Mouse (Mus musculus): Measurements from ENCODE around the gene Ubap1. TPM values are rescaled to one million over a fixed set of nuclear protein-coding genes. Genes with fewer than 3 reads are reported as not detected.

The Ubap1 gene
- total RNA-seq, 4 experiments from 2014 or later, result 31.8 to 37.4 (median 33.7) TPM

DNA sequence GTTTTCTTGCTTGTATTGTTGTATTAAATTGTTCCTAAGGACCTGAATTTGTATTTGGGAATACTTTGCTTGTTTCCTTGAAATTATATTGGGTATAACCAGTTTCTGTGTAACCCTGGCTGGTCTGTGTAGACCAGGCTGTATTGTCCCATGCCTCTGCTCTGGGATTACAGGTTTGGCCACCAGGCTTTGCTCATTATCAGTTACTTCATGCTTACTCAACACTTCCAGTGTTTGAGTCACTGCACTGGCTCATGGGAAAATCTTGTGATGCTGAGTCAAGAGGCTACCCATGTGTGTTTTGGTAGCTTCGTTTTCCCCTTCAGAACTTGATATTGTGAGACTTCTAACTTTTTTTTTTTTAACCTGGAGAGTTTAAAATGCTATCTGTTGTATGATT, 4.5 kb downstream of the Ubap1 start:
- no peak for DNase-seq (ENCODE audit: low spot score)

DNA sequence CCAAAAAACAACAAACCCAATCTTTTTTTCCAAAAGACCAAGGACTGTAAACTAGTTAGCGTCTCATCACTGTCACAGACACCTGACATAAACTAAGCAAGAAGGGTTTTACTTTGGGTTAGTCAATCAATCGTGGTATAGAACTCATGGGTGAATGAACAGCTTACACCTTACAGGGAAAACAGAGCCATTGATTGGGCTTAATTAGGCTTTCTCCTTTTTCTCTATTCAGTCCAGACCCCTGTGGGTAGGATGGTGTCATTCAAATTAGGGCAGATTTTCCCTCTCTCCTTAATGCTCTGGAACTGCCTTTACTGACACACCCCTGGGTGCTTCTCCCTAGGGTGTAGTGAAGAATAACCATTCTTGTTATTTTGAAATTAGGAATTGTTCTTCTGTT, 8.4 kb downstream of the Ubap1 start:
- DNase-seq (ENCODE audit: low spot score), result no peak

DNA sequence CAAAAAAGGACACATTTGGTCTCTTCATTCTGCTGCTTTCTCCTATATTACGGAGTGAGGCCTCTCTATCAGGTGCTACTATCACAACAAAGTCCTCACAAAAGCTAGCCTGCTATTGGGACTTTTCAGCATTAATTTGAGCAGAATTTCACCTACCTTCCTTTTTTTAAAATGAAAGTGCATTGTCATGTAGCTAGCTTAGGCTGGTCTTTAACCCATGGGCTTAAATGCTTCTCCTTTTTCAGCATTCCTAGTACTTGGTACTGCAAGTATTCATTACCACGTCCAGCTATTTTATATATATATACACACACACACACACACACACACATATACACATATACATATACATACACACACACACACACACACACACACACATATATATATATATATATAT, 9.9 kb downstream of the Ubap1 start:
- no peak for DNase-seq (ENCODE audit: low spot score)

DNA sequence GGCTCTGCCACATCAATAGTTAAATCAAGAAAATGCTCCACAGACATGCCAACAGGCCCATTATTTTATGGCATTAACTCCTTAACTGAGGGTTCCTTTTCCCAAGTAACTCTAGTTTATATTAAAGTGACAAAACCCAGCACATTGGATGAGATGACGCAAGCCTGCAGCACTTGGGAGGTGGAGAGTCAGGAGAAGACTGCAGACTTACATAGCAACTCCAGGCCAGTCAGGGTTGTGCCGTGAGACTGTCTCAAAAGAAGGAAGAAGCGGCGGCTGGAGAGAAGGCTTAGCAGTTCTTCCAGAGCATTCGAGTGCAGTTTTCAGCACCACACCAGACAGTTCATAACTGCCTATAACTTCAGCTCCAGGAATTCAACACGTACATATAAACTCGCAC, 10.6 kb downstream of the Ubap1 start:
- DNase-seq (ENCODE audit: low spot score), result no peak

DNA sequence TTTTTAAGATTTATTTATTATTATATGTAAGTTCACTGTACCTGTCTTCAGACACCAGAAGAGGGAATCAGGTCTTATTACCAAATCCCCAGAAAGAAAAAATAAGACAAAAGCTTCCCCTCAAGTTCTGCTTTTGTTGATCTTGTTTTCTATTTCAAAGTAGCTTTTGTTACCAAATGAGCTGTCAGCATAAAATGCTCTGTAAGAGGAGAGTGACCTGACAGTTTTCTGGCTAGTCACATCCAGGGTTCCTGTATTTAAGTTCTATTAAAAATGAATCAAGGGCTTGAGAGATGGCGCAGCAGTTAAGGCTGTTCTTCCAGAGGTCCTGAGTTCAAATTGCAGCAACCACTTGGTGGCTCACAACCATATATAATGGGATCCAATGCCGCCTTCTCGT, 12.3 kb downstream of the Ubap1 start:
- no peak for DNase-seq (ENCODE audit: low spot score)

DNA sequence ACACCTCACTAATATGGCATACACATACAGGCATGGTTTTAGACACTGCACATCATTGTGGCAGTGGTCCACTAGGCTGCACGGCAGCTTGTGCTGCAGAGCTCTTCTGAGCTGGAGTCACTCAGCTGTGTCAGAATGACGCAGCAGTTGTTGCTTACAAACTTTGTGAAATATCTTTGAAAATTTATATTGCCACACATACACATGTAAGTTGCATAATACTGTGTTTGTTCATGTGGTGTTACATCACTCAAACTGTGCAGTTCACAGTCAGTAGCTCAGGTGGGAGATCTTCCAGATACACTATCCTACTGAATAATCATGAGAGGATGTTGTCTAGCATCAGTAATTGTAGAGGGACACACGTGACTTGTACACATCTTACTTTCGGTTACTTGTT, 19.4 kb downstream of the Ubap1 start:
- no peak for DNase-seq (ENCODE audit: low spot score)

DNA sequence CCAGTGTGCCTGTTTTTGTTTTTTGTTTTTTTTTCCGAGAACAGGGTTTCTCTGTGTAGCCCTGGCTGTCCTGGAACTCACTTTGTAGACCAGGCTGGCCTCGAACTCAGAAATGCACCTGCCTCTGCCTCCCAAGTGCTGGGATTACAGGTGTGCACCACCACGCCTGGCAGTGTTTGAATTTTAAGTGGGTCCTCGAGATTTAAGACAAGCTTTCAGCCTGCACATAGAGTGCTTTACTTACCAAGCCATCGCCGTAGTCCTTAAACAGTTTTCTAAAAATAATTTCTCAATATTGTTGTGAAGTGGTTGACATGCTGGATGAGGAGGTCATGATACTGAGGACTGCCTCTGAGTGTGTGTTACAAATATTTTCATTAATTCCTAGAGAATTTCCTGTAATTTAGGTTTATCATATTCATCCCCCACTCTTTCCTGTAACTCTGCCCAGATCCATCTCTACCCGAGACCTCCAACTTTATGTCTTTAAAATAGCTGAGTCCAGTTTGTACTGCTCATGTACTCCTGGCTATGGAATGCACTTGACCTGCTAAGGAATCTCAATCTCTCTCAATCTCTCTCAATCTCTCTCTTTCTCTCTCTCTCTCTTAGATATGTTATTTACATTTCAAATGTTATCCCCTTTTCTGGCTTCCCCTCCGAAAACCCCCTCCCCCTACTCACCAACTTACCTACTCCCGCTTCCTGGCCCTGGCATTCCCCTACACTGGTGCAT, 21.1 kb downstream of the Ubap1 start:
- no peak for DNase-seq (ENCODE audit: low spot score)

DNA sequence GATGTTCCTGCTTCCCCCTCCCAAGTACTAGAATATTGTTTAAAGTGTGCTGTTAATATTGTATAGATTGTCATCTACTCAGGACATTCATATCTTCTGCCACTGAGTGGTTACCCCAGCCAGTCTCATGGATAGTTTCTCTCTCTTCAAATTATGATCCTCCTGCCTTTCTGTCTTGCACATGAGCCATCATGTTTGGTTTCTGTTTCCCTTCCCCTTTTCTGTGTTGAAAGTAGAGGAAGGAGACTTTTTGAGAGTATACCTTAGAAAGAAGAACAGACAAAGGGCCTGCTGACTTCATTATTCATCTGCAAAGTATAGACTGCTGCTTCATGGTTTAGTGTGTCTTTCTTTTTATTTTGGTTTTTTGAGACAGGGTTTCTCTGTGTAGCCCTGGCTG, 28.8 kb downstream of the Ubap1 start:
- peak; percentile 20 for DNase-seq (ENCODE audit: low spot score)

DNA sequence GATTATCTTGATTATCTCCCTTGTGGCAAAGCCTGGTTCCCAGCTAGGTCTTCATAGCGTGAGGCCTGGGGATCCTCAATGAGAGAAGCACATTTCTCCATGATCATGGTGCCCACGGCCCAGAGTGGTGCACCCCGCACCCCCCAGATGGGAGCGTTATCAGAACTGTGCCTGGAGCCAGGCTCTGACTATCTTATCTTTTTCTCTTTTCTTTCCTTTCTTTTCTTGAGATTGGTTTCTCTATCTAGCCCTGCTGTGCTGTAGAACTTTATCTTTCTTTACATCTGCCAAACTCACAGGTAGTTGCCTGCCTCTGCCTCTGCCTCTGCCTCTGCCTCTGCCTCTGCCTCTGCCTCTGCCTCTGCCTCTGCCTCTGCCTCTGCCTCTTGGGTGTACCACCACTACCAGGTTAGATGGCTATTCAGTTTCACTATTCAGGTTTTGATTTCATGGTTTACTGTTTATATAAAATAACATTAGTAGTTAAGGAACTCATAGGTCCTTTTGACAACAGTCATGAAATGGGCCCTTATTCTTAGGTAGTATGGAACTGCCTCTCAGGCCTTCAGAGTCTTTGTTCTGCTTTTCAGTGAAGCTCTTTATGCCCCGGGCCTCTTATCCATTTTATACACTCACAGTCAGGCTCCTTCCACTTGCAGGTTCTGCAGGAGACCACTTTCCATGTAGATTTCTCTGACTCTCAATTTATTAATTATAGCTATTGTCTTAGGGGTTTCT, 32.6 kb downstream of the Ubap1 start:
- no peak for DNase-seq (ENCODE audit: low spot score)

DNA sequence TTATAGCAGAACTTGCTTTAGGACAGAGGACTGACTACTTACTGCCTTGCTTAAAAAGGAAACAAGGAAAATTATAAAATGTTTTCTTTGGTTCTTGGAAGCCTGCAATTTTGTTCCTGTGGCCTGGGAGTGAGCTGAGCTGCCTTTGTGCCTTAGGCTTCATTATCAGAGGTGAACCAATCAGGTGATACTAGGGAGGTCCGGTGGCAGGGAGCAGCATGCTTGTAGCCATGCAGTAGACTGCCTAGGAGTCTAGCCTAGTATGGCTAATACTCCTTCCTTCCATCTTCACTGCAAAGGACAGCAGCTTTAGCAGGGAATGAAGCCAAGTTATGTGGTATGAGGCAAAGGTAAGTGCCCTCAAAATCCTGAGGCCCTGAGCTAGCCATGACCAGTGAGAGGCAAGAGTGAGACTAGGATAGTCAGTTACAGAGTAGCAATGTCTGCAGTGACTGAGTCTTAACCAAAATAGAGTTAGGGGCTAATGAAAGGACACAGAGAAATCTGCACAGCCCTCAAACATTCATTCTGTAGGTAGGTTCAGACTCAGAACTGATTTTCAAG, 37.7 kb downstream of the Ubap1 start:
- no peak for DNase-seq (ENCODE audit: low spot score)

DNA sequence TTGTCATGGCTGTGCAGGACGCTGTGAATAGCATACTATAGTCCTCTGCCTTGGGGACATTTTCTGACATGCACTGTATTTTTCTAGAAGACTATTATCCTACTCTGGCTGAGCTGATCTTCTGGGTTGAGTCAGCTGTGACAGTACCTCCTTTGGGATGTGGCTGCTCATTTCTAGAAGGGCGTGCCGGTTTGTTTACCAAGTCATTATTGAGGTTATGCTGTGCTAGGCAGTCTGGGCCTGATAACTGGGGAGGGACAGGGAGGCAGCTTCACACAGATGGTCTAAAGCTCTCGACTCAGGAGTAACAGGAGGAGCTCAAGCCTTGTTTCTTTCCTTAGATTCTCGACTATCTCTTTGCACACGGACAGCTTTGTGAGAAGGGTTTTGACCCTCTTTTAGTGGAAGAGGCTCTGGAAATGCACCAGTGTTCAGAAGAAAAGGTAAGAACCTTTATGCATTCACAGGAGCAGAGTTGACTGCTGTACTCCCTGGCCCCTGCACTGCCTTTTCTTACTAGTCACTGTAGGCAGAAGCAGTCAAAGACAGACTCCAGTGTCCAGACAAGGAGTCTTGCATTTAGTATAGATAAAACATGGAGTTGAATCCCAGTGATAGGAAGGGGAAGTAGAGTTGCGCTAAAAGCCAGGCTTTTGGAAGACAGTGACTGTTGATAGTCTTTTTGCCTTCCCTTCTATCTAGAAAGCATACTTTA, 39.1 kb downstream of the Ubap1 start:
- peak; percentile 24 for DNase-seq (ENCODE audit: low spot score)

DNA sequence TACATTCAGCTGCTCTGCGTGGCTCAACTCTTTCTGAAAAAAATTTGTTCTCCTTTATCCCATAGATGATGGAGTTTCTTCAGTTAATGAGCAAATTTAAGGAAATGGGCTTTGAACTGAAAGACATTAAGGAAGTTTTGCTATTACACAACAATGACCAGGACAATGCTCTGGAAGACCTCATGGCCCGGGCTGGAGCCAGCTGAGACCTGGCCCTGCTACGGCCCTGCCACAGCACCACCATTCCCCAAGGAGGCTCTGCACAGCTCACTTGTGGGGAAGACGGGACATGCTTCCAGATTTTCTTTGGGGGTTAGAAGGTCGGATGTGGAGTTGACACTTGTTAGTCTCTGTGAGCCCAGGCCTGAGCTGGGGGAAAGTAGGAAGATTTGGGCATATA, 39.8 kb downstream of the Ubap1 start:
- no peak for DNase-seq (ENCODE audit: low spot score)

DNA sequence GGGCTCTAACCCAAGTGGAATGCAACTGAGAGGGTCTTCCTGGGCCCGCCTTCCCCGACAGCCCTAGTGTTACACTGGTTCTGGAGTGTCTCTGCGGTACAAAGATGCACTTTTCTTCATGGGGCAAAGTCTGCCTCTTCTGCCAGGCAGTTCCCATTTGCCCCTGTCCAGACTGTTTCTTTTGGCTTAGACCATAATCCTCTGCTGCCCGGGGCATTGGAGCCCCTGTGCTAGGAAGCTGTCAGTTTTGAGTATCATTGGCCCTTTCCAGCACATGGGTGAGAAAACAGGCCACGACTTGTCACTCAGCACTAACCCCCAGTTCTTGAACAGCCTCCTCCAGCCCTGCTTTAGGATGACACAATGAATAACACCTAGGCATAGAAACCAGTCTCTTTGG, 40.4 kb downstream of the Ubap1 start:
- no peak for DNase-seq (ENCODE audit: low spot score)

DNA sequence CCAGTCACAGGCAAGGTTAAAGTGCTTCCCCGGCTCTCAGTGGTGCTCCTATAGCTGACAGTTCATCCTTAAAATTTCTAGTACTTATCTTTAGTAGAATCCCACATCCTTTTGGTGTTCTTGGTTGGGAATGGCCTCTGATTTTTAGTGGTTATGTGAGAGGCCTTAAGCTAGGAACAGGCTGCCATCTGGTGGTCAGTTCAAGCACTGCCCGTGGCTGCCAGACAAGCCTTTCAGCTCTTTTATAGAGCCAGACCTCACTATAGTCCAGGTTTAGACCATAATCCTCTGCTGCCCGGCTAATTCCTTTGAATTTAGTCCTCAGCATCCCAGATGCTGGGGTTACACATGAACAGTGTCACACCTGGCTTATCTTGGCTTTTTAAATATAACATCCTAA, 41.3 kb downstream of the Ubap1 start:
- peak; percentile 77 for DNase-seq (ENCODE audit: low spot score)

DNA sequence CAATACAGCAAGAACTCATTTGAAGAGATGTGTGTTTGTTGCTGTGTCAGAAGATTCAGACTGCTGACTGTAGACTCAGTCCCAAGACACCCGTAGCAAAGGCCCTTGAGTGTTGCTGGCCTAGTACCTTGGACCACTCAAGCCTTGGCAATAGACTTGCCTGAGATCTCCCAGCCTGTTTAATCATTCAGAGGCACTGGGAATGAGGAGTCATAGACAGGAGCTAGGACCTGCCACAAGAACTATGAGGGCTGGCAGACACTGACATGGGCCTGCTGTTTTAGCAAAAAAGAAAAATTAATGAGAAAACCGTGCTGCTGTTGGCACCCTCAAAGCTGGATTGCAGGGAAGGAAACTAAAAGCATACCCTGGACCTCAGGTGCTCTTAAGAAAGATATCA, 42.2 kb downstream of the Ubap1 start:
- DNase-seq (ENCODE audit: low spot score), result no peak

DNA sequence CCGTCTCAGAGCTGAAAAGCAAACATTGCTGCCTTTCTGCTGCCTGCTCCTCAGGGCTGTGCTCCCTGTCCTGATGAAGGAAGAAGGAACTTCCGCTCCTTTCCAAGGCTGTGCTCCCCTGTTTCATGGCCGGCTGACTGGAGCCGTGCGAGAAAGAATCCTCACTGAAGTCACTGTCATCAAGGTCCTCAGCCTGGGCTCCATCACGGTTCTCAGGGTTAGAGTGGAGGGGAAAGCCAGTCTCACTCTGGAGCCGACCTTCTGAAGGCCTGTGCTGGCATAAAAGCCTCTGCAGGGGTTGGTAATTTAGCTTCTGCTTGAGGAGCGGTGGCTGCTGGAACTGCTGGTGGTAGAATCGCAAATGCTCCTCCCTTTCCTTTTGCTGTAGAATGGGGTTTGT, 45.9 kb downstream of the Ubap1 start:
- no peak for DNase-seq (ENCODE audit: low spot score)

DNA sequence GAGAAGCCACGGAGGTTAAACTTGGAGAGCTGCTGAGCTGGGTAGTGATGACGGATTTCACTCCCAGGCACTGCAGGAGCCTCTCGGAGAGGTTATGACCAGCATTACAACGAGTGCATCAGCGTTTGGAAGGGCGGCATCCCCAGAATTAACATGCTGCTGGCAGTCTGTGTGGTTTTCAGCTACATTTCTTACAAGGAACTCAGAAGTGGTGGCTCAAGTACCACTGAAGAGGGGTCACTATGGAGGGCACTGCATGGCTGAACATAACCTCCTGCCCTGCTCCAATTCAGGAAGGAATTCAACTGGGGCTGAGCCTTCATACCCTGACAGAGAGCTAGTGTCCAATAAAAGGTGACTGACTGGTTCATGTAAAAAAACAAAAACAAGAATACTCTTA, 49.6 kb downstream of the Ubap1 start:
- no peak for DNase-seq (ENCODE audit: low spot score)

DNA sequence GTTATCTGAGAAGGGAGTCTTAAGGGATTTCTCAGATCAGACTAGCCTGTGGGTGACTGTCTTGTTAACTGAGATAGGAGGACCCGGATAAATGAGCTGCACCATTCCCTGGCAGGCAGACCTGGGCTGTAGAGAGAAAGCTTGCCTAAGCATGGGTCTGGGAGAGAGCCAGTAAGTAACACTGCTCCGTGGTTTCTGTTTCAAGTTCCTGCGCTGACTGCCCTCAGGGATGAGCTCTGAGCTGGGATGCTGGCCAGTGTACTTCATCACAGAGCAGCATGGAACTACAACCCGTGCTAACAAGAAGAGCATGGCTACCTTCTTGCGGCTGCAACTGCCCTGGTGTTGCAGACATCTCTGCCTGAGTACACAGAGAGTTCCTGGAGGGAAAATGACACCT, 51.1 kb downstream of the Ubap1 start:
- peak; percentile 10 for DNase-seq (ENCODE audit: low spot score)

DNA sequence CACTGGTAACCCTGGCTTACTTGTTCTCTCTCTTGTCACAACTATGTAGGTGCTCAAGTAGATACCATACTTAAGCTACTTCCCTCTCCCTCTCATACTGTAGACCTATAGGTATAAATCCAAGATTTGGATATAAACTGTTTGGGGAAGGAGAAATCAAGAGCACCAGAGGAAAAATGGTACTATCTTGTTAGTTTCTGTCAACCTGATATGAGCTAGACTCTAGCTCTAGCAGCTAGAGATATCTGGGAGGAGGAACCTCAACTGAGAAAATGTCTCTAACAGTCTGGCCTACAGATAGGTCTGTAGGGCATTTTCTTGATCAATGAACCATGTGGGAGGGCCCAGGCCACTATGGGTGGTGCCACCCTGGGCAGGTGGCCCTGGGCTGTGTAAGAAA, 52.4 kb downstream of the Ubap1 start:
- DNase-seq (ENCODE audit: low spot score), result no peak

DNA sequence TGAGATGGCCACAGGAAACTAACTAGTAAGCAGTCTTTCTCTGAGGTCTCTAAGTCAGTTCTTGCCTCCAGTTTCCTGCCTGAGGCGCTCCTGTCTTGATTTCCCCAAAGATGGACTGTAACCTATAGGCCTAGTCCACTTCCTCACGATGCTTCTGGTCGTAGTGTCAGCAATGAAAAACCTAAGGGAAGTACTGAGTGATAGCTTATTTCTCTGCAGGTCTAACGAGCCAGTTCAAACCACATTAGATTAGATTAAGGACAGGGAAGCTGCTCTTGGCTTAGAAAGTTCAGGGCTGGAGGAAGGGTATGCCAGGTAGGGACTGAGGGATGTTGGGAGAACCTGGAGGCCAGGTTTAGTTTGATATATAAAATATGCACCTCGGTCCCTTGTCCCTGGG, 52.8 kb downstream of the Ubap1 start:
- DNase-seq (ENCODE audit: low spot score), result no peak

DNA sequence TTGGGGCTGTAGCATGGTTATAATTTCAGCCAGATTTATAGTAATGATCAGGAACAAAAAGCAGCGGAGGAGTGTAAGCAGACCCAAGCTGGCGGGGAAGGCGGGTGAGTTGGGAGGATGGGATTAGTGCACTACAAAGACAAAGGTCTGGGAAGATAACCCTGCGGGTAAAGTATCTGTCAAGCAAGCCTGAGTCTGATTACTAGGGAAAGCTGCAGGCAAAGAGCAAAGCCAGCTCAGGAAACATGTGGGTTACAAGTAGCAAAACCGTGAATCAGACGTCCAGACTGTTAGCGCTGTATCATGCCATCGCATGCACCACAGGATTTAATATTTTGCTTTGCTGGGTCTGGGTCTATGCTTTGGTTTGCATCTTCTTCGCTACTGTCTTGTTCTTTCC, 57.8 kb downstream of the Ubap1 start:
- DNase-seq (ENCODE audit: low spot score), result no peak

DNA sequence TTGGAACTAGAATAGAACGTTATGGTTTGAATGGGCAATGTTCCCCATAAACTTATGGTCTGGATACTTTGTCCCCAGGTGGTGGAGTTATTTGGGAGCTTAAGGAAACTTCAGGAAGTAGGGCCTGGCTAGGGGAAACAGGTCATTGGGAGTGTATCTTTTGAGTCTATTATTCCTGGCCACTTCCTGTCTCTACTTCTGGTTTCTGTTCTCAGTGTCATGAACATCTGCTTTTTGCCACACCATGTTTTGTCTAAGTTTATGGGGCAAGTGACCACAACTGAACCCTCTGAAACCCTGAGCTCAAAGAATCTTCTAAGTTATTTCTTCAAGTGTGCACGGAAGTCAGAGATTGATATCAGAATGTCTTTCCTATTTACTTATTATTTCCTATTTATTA, 58.6 kb downstream of the Ubap1 start:
- DNase-seq (ENCODE audit: low spot score), result no peak

DNA sequence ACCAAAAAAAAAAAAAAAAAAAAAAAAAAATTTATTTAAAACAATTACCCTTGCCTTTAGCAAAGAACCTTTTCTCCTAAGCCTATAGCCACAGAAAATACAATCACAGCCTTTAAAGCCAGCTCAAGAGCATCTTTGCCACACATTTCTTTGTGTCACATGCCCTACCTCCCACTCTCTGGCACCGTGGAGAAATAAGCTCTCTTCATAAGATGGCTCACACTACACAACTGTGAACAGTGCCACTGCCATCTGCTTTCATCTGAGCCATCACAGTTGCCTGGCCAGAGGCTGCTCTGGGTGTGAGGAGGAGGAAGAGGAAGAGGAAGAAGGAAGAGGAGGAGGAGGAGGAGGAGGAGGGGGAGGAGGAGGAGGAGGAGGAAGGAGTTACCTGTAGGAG, 60.5 kb downstream of the Ubap1 start:
- no peak for DNase-seq (ENCODE audit: low spot score)
